Mouse (Mus musculus) megakaryocyte, embryonic 14.5 days (primary cell): Measurements from ENCODE around the gene Timp3.

Source experiments
- FLI1 ChIP-seq: IDR thresholded peaks from 2 replicates; pipeline ENCODE4 v1.6.1; 2012; ENCODE audit warnings: low read length, inconsistent platforms, mixed read lengths
- GATA1 ChIP-seq: IDR thresholded peaks from 3 replicates; pipeline ENCODE4 v1.6.1; 2012; ENCODE audit warnings: mixed read lengths, low read length, inconsistent platforms, borderline replicate concordance

- TF ChIP-seq GATA1 (no peak), FLI1 (no peak)
Observed at GRCm38 (mm10) chr10:86380626-86381025, 80.5 kb downstream of the Timp3 start.
